Mouse (Mus musculus): ENCODE results near the gene Cntnap2. TPM values are rescaled to one million over a fixed set of nuclear protein-coding genes. Genes with fewer than 3 reads are reported as not detected.

Cntnap2 gene
- polyA plus RNA-seq, 2 experiments = 1.5 to 2.5 TPM

DNA sequence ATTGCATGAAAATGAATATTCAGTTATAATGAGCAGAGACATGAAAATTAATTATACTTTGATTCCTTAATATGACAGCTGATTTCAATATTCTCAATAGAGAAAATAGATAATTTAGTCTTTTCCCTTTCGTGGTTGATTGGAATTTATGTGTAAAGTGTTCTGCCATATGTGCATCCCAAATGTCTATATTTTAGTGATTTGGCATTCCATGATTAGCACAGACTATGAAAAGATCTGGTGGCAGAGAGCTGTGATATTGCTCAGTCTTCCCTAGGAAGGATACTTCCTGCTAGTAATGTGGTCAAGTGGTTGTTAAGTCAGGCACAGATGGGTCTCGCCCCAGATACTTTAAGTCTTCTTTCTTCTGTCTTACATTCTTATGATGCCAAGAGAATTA, 354.5 kb downstream of the Cntnap2 start:
- Histone ChIP-seq H3K9me3 (ENCODE audit: control insufficient read depth, low read length) (no peaks in the 10 kb centered on the region), H3K36me3 (ENCODE audit: control insufficient read depth, insufficient read depth, low read length) (no peaks in the 10 kb centered on the region), H3K27ac (replicated peaks; ENCODE audit: low read depth, low read length) (no peak overlapping the region), H3K4me1 (ENCODE audit: control insufficient read depth, insufficient read depth, low read length) (no peaks in the 10 kb centered on the region), H3K4me2 (replicated peaks; ENCODE audit: low read depth, low read length, severe bottlenecking) (no peak overlapping the region), H3K4me3 (replicated peaks; ENCODE audit: low read length) (no peak overlapping the region), H3K9ac (ENCODE audit: low read depth, low read length, severe bottlenecking) (no peak overlapping the region), H3K27me3 (ENCODE audit: control insufficient read depth, insufficient read depth, low read length) (no peaks in the 10 kb centered on the region)
- ATAC-seq (ENCODE audit: low FRiP score, low read depth) (no peak), DNase-seq (ENCODE audit: low spot score) (no peak)
- TF ChIP-seq POLR2A (IDR thresholded peaks at IDR 0.05; ENCODE audit: borderline replicate concordance, extremely low read depth, insufficient read depth, insufficient read length) = no peak
- WGBS = 84% methylated on average over 2 of the region's 2 CpGs

DNA sequence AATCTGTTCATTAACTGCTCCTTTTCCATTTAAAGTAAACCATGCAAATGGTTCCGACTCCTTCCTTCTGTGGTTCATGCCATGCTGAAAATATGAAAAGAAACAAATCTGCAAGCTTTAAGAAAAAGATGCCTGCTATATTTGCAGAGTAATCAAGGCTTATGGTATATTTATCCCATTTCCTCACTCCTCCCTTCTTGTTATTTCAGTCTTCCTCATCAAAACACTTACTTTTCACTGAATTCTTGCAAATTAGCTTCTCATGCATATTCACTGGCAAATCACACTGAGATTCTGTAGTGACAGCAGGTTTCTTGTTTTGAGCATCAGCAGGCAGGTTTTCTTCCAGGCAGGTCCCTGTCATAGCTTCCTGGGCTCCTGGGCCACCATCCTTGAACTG, 396.3 kb downstream of the Cntnap2 start:
- DNase-seq (ENCODE audit: low spot score) = no peak
- no peaks in the 10 kb centered on the region for H3K27me3 ChIP-seq (ENCODE audit: control insufficient read depth, insufficient read depth, low read length)
- ATAC-seq (ENCODE audit: low FRiP score, low read depth) = no peak
- WGBS = 86% methylated on average over 1 of the region's 1 CpGs
- no peaks in the 10 kb centered on the region for H3K36me3 ChIP-seq (ENCODE audit: control insufficient read depth, insufficient read depth, low read length)
- TF ChIP-seq POLR2A (IDR thresholded peaks at IDR 0.05; ENCODE audit: borderline replicate concordance, extremely low read depth, insufficient read depth, insufficient read length) = no peak
- H3K9ac ChIP-seq (ENCODE audit: low read depth, low read length, severe bottlenecking) = no peak overlapping the region
- no peak overlapping the region for H3K27ac ChIP-seq (replicated peaks; ENCODE audit: low read depth, low read length)
- no peaks in the 10 kb centered on the region for H3K4me1 ChIP-seq (ENCODE audit: control insufficient read depth, insufficient read depth, low read length)
- no peak overlapping the region for H3K4me2 ChIP-seq (replicated peaks; ENCODE audit: low read depth, low read length, severe bottlenecking)
- H3K9me3 ChIP-seq (ENCODE audit: control insufficient read depth, low read length) = no peaks in the 10 kb centered on the region
- H3K4me3 ChIP-seq (replicated peaks; ENCODE audit: low read length) = no peak overlapping the region

DNA sequence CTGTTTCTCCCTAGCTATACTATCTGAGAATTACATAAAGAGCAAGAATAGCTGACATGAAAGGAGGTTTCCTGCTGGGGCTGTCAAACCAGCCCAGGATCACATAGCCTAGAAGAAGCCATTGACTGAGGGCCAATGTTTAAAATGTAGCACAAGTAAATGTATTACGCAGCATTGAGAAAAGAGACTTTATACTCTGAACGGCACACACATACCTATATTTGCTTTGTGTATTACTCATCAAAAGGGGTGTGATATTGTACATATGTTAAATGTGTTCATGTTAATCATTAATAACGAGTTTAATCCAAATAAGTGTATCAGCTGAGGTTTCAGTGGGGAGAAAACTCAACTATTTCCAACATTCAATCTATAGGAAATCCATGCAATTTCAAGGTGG, 459.1 kb downstream of the Cntnap2 start:
- Histone ChIP-seq H3K27me3 (ENCODE audit: control insufficient read depth, insufficient read depth, low read length) (no peaks in the 10 kb centered on the region), H3K27ac (replicated peaks; ENCODE audit: low read depth, low read length) (no peak overlapping the region), H3K9me3 (ENCODE audit: control insufficient read depth, low read length) (no peaks in the 10 kb centered on the region), H3K9ac (ENCODE audit: low read depth, low read length, severe bottlenecking) (no peak overlapping the region), H3K4me1 (ENCODE audit: control insufficient read depth, insufficient read depth, low read length) (no peaks in the 10 kb centered on the region), H3K4me2 (replicated peaks; ENCODE audit: low read depth, low read length, severe bottlenecking) (no peak overlapping the region), H3K36me3 (ENCODE audit: control insufficient read depth, insufficient read depth, low read length) (no peaks in the 10 kb centered on the region), H3K4me3 (replicated peaks; ENCODE audit: low read length) (no peak overlapping the region)
- no peak for TF ChIP-seq POLR2A (IDR thresholded peaks at IDR 0.05; ENCODE audit: borderline replicate concordance, extremely low read depth, insufficient read depth, insufficient read length)
- ATAC-seq (ENCODE audit: low FRiP score, low read depth) (no peak), DNase-seq (ENCODE audit: low spot score) (no peak)
- 74% methylated on average over 3 of the region's 3 CpGs for WGBS

DNA sequence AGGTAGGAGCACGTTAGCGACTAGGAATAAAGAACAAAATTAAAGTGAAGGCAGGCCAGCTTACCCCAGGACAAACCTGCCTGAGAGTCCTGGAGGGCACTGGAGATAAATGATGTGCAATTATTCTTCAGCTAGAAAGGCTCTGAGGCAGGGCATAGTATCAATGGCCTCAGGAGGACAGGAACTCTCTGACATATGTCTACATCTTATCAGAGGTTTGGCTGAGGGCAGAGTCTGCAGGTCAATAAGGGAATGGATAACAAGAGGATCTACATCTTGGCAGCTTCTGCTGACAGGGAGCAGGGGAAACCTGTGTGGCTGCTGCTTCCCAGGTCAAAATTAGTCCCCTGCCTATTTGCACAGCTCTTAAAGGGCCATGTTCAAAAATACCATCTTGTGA, 477.8 kb downstream of the Cntnap2 start:
- no peaks in the 10 kb centered on the region for H3K36me3 ChIP-seq (ENCODE audit: control insufficient read depth, insufficient read depth, low read length)
- 53% methylated on average over 2 of the region's 2 CpGs for WGBS
- H3K27me3 ChIP-seq (ENCODE audit: control insufficient read depth, insufficient read depth, low read length) = no peaks in the 10 kb centered on the region
- H3K4me3 ChIP-seq (replicated peaks; ENCODE audit: low read length) = no peak overlapping the region
- no peaks in the 10 kb centered on the region for H3K4me1 ChIP-seq (ENCODE audit: control insufficient read depth, insufficient read depth, low read length)
- no peaks in the 10 kb centered on the region for H3K9me3 ChIP-seq (ENCODE audit: control insufficient read depth, low read length)
- H3K4me2 ChIP-seq (replicated peaks; ENCODE audit: low read depth, low read length, severe bottlenecking) = no peak overlapping the region
- DNase-seq (ENCODE audit: low spot score) (no peak), ATAC-seq (ENCODE audit: low FRiP score, low read depth) (no peak)
- no peak for TF ChIP-seq POLR2A (IDR thresholded peaks at IDR 0.05; ENCODE audit: borderline replicate concordance, extremely low read depth, insufficient read depth, insufficient read length)
- no peak overlapping the region for H3K9ac ChIP-seq (ENCODE audit: low read depth, low read length, severe bottlenecking)
- no peak overlapping the region for H3K27ac ChIP-seq (replicated peaks; ENCODE audit: low read depth, low read length)

DNA sequence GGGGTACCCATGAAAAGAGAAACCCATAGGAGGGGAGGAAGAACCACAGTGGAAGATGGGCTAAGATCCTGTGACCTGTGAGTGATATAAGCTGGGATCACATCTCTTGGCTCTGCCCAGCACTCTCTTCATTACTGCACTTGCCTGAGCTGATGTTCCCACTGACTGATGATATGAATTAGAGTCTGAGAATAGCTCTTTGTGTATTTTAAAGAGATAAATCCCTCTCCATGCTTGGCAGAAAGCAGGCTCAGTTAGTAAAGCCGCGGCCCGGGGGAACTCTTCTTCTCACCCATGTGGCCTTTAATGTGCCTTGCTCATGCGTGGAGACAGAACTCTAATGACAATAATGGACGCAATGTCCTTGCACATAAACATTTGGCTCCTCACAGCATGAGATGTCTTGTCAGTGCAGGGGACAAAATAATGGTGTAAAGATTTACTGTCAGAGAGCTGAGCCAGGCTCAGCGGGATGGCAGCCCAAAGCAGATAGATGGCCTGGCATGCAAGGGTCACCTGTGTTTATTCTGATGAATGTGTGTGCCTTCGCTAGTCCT, 485.2 kb downstream of the Cntnap2 start:
- H3K27me3 ChIP-seq (ENCODE audit: control insufficient read depth, insufficient read depth, low read length) = no peaks in the 10 kb centered on the region
- no peak overlapping the region for H3K9ac ChIP-seq (ENCODE audit: low read depth, low read length, severe bottlenecking)
- no peak overlapping the region for H3K4me2 ChIP-seq (replicated peaks; ENCODE audit: low read depth, low read length, severe bottlenecking)
- H3K27ac ChIP-seq (replicated peaks; ENCODE audit: low read depth, low read length) = no peak overlapping the region
- ATAC-seq (ENCODE audit: low FRiP score, low read depth) (no peak), DNase-seq (ENCODE audit: low spot score) (no peak)
- H3K9me3 ChIP-seq (ENCODE audit: control insufficient read depth, low read length) = no peaks in the 10 kb centered on the region
- WGBS = 70% methylated on average over 7 of the region's 7 CpGs
- no peak overlapping the region for H3K4me3 ChIP-seq (replicated peaks; ENCODE audit: low read length)
- no peaks in the 10 kb centered on the region for H3K36me3 ChIP-seq (ENCODE audit: control insufficient read depth, insufficient read depth, low read length)
- H3K4me1 ChIP-seq (ENCODE audit: control insufficient read depth, insufficient read depth, low read length) = no peaks in the 10 kb centered on the region
- TF ChIP-seq POLR2A (IDR thresholded peaks at IDR 0.05; ENCODE audit: borderline replicate concordance, extremely low read depth, insufficient read depth, insufficient read length) = no peak

DNA sequence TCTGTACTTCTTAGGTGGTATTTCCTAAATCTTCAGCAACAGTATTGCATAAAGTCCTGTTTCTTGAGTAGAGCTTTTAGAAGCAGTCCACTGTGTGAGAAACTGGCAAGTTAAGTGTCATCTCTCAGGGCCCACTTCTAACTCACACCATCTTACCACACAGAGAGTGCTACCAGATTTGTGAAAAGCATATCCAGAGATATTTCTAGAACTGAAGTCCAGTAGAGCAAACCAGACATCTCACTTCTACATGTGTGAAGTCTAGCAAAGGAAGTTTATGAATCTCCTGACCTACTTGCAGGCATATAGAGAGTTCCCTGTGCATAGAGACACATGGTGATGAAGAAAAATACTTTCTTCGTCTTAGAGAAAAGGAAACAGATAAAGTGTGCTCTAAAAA, 500.6 kb downstream of the Cntnap2 start:
- 80% methylated on average over 1 of the region's 1 CpGs for WGBS

More for the DNA sequence above, 500.6 kb downstream of the Cntnap2 start:
- TF ChIP-seq POLR2A (IDR thresholded peaks at IDR 0.05; ENCODE audit: borderline replicate concordance, extremely low read depth, insufficient read depth, insufficient read length) = no peak
- Histone ChIP-seq H3K9ac (ENCODE audit: low read depth, low read length, severe bottlenecking) (no peak overlapping the region), H3K4me2 (replicated peaks; ENCODE audit: low read depth, low read length, severe bottlenecking) (no peak overlapping the region), H3K9me3 (ENCODE audit: control insufficient read depth, low read length) (no peaks in the 10 kb centered on the region), H3K27me3 (ENCODE audit: control insufficient read depth, insufficient read depth, low read length) (no peaks in the 10 kb centered on the region), H3K36me3 (ENCODE audit: control insufficient read depth, insufficient read depth, low read length) (no peaks in the 10 kb centered on the region), H3K27ac (replicated peaks; ENCODE audit: low read depth, low read length) (no peak overlapping the region), H3K4me3 (replicated peaks; ENCODE audit: low read length) (no peak overlapping the region), H3K4me1 (ENCODE audit: control insufficient read depth, insufficient read depth, low read length) (no peaks in the 10 kb centered on the region)
- ATAC-seq (ENCODE audit: low FRiP score, low read depth) (no peak), DNase-seq (ENCODE audit: low spot score) (no peak)

Data from limb, embryonic 14.5 days (tissue).